Mouse (Mus musculus) thymus, adult 2 months (tissue): ENCODE measurements around the gene Tnfsfm13.

Experiments used
- CTCF ChIP-seq: fragments of 200-500 bp; IDR thresholded peaks from 2 replicates; pipeline ENCODE4 v1.5.1; 2012; ENCODE audit warnings: mild to moderate bottlenecking, control low read depth, low read length, moderate library complexity, borderline replicate concordance; ENCODE audit not compliant: control insufficient read depth, poor library complexity, insufficient read depth; ENCODE audit errors: extremely low read depth
- POLR2A ChIP-seq: fragments of 200-500 bp; IDR thresholded peaks from 2 replicates; pipeline ENCODE4 v1.6.1; 2012; ENCODE audit warnings: mild to moderate bottlenecking, low read length, control low read depth, moderate library complexity; ENCODE audit not compliant: control insufficient read depth, poor library complexity, insufficient read depth; ENCODE audit errors: extremely low read depth

GRCm38 (mm10) chr11:69655264-69656064 is 40.4 kb downstream of the Tnfsfm13 start, which contains the start of gene Sox15:
- no peak for TF ChIP-seq POLR2A
- peak; percentile 72; the same call in 1 of the 2 replicates for TF ChIP-seq CTCF
